Mouse (Mus musculus) left cerebral cortex, adult 18-20 months (tissue): Measurements from ENCODE around the gene Fcgr1. TPM values are rescaled to one million over a fixed set of nuclear protein-coding genes. Genes with fewer than 3 reads are reported as not detected.
"Not testable (repeated sequence)": the region's sequence is repeated elsewhere in the genome, so short reads cannot be mapped to it uniquely, and the experiment has no call there.

Experiments used
- DNase-seq, 2 experiments: peaks; one replicate each; pipeline ENCODE4 v3.0.0; 2021 to 2022; ENCODE audit warnings: low spot score in 2 of 2, mixed read lengths in 1 of 2
- total RNA-seq, 2 experiments: library from RNA; stranded (reverse); gene quantifications; 2 replicates each; pipeline ENCODE4 v1.2.3; 2021

The Fcgr1 gene
- total RNA-seq, 2 experiments from 2014 or later, result 2.6 to 2.8 TPM

DNA sequence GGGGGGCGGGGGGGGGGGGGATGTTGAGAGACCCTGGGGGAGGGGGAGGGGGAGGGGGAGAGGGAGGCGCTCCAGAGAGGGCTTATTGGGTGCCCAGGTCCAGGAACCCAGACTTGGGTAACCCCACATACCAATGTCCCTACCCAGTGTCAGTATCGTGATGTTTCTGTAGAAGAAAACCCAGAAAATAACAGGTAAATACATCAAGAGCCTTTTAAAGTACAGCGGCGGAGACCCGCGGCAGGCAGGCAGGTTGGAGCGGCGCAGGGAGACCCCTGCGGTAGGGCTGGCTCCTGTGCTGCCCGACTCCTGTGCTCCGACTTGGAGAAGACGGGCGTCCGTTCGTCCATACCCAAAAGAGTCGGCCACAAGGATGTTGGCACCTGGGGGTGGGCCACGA lies 33.9 kb upstream of the Fcgr1 start:
- DNase-seq, result no peak

DNA sequence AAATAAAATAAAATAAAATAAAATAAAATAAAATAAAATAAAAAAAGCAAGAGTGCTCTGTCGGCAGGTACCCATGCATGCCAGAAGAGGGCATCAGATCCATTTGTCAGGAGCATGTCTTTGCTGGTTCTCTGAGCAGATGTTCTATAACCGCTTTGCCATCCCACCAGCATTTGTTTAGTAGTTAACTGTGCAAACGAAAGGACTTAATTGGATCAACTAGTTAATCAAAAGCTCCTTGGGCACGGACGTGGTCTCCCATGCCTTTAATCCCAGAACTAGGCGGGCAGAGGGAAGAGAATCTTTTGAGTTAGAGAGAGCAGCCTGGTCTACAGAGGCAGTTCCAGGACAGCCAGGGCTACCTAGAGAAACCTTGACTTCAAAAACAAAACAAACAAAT lies 33.4 kb upstream of the Fcgr1 start:
- no peak for DNase-seq

DNA sequence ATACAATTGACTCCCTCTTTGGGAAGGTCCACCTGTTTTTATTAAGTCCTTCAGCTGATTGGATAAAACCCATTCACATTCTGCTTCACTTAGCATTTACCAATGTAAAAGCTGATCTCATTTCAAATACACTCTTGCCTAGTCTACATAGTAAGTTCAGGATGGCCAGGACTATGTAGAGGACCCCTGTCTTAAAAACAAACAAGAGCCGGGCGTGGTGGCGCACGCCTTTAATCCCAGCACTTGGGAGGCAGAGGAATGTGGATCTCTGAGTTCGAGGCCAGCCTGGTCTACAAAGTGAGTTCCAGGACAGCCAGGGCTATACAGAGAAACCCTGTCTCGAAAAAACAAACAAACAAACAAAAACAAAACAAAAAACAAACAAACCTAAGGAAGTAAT lies 30.0 kb upstream of the Fcgr1 start:
- not testable (repeated sequence) for DNase-seq

DNA sequence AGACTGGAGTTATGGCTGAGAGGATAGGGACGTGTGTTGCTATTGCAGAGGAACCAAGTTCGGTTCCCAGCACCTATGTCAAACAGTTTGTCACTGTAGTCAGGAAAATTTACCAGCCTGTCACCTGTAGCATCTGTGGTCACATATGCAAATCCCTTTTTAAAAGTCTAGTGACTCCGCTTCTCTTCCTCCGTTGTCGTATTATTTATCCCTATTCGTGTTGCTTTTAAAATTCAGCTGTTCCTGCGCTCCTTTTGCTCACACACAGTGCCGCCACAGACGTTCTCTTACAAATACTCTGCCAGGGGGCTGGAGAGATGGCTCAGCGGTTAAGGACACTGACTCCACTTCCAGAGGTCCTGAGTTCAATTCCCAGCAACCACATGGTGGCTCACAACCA lies 28.8 kb upstream of the Fcgr1 start:
- DNase-seq, result no peak

DNA sequence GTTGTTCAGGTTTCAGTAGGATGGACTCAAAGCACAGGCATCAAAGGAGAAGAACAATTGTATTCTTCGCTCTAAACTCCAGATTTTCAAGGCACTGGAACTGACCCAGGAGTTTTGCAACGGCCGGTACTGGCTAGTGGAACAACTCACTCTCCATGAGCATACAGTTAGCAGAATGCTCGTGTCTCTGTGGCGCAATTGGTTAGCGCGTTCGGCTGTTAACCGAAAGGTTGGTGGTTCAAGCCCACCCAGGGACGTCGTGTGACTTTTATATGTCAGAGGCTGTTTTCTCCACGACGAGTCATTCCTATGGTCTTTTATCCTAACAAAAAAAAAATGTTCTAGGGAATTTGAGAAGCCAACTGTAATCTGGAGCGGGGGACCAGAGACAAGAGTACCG lies 28.1 kb upstream of the Fcgr1 start:
- DNase-seq, result no peak

DNA sequence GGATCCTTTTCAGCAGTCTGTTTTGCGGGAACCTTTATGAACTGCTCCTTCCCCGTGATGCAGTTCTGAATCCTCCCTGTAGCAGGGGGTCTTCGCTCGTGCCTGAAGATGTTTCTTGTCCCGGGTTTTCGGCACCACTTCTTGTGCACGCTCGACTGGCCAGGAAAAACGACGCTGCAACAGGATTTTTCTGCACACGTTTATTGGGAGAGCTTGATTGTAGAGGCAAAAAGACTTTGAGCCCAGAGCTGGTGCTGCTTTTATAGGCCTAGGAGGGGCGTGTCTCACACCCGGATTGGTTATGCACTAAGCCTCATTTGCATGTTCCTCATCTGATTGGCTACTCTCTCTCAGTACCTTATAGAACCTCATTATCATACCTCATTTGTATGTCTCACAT lies 26.2 kb upstream of the Fcgr1 start:
- DNase-seq, result not testable (repeated sequence)

DNA sequence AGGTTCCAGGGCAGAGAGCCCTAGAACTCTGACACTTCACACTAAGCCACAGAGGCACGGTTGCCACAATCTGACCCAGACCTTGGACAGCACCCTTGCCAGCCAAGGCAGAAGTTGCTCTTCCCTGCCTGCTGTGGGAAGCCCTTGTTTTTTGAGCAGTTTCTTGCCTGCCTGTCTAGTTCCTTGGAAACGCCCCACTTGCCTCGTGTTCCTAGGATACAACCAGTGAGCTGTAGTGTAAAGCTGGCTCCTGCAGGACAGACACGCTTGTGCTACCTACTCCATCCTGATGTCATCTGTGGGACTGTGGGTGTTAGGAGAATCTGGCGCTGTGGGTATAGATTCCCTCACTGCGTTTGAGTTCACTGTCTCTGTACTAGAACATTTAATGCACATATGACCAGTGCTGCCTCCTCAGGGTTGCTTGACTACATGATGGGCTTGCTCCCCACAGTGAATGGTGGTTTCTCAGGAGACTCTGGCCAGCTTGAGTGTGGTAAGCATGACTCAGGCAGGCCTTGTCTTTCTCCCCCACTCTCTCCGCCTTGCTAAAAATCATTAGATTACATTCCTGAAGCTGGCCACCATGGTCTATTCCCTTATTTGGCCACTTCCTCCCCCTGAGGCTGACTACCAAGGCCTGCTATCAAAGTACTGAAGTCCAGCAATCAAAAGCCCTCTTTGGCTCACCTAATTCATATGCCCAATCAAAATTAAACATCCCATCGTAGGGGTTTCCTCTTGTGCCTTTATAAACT lies 18.8 kb upstream of the Fcgr1 start:
- DNase-seq, result no peak

DNA sequence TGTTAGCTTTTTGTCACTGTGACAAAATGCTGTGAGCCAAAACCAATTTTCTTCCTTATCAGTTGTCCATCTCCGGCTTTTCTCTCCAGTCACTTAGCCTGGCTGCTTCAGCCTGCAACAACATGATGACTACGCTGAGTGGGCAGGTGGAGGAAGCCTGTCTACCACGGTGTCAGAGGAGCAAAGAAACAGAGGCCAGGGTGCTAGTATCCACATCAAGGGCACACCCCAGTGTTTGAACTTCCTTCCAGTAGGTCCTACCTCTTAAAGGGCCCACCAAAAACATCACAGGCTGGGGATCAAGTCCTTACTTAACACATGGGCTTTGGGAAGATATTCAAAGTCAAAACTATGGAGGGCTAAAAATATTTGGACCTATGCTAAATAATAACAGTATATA lies 15.7 kb upstream of the Fcgr1 start:
- DNase-seq, result no peak

GRCm38 (mm10) chr3:96306506-96306905 lies 12.7 kb upstream of the Fcgr1 start:
- DNase-seq, result no peak

GRCm38 (mm10) chr3:96302076-96302475 lies 8.3 kb upstream of the Fcgr1 start:
- no peak for DNase-seq

- no peak for DNase-seq
These were observed 7.1 kb upstream of the Fcgr1 start for GRCm38 (mm10) chr3:96300706-96301529.

GRCm38 (mm10) chr3:96299562-96299961 lies 5.8 kb upstream of the Fcgr1 start:
- DNase-seq, result no peak

DNA sequence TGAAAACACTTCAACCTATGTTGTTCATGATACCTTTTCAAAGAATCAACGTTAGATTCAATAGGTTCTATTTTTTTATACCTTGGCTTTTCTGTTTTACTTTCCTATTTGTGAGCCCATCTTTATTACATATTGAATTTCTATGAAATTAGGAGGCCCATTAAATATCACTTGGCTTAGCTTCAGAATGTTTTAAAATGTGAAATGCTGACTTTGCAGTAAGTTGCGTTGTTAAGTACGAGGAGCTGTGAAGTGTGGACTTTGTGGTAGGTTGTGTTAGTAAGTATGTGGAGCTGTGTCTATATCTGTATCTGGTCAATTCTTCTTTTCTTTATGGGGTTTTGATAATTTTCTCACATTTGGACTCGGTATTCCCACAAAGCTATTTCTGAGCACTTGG lies 4.6 kb upstream of the Fcgr1 start:
- DNase-seq, result no peak

DNA sequence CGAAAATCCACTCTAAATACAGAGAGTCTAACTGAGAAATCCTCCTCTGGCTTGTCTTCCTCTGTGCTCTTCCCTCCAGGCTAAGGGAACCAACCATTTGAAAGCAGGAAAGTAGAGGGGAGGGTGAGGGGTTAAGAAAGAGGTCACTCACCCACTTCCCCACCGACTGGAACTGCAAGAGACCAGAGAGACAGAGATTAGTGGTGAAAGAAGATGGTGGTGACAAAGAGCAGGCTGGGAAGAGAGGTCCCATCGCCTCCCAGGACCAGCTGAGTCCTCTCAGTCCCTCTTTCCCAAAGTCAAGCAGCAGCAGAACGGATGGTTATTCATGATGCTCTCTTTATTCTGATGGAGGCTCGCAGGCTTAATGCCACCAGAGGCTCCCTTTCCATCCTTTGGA lies 401 bp downstream of the Fcgr1 start:
- DNase-seq, result no peak

- no peak for DNase-seq
These were observed 1.1 kb downstream of the Fcgr1 start for GRCm38 (mm10) chr3:96292641-96293040.

GRCm38 (mm10) chr3:96290727-96291126 lies 3.0 kb downstream of the Fcgr1 start:
- not testable (repeated sequence) for DNase-seq

DNA sequence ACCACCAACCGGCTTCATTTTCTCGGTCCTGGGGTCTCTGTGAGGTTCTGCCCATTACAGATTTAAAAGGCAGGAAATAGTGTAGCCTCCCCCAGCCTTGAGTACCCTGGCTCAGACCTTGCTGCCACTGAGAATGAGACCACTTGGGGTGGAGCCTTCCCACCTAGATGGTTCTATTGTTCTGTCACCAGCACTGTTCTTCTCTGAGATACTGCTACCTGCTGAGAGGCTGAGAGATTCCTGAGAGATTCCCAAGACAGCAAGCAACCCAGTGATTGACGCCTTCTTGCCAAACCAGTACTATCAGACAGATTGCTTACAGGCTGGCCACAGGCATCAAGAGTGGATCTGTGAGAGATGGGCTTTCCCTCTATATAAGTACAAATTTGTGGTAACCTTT lies 4.6 kb downstream of the Fcgr1 start:
- no peak for DNase-seq

DNA sequence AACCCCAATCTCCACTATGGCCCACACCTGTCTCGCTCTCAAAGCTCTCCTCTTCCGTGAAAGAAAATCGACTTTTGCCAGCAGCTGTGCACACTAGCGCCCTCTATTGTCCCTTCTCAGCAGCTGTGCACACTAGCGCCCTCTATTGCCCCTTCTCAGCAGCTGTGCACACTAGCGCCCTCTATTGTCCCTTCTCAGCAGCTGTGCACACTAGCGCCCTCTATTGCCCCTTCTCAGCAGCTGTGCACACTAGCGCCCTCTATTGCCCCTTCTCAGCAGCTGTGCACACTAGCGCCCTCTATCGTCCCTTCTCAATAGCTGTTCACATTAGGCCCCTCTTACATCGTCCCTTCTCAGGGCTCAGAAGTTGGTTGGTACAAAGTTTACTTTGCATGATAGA lies 6.4 kb downstream of the Fcgr1 start:
- DNase-seq, result not testable (repeated sequence)

DNA sequence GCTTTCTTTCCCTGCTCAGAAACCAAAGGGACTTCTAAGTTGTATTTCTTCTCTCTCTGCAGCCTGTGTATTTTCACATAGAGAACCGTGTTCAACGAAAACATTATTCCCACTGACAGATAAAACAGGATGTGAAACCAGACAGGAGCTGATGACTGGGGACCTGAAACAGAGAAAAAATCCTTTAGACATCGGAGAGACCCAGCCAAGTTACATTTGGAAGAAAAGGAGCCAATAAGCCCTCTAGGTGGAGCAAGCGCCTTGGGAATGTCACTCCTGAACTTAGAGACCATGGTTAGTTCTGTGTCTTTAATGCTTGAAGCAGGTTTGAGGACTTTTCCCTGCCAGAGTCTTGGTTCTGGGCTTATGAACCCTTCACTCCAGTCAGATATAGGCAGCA lies 9.3 kb downstream of the Fcgr1 start:
- DNase-seq, result peak in 1 of 2 experiments; percentile 35

DNA sequence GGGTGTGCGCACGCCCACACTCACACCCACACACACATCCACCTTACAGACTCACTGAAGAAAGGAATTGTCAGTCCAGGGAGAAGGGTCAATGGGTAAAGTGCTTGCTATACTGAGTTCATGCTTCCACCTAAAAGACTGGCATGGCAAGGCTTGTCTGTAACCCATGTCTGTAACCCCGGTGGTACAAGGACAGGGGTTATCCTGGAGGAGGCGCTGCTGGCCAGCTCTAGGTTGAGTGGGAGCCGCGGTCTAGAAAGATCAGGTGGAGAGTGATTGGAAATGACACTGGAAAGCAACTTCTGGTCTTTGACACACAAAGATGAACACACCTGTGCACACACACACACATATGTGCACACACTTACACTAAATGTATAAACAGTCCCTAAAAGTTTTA lies 13.1 kb downstream of the Fcgr1 start:
- DNase-seq, result no peak

DNA sequence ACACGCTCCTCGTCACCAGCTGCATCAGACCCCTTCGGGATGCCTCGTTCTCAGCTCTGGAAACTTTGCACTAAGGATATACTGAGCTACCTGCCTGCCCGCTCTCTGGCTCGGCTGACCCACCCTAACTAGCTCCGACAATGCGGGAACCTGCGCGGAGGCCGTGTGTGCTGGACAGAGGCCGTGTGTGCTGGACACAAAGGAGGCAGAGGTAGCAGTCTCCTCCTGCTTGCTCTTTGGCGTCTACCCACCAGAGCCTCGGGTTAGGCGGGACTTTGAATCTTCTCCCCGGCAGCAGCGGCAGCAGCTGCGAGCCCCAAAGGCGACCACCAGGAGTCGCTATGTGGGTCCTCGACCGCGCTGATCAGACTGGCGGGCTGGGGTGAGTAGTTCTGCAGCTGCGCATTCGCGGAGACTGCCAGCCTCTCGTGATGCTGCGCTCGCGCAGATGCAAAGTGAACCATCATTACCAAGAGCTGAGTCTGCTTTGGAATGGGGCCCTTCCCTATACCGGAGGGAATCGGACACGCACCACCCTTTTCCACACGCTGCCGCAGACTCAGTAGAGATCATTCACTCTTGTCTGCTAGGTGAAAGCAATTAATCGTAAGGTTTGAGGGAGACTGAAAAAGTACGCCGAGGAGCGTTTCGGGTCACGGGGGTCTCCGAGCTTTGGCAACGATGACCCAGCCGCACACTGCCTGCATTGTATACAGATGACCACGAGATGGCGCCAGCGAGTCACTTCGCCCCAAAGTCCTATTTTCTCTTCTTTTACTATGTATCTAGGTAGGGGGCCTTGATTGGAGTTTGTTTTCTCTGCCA lies 15.8 kb downstream of the Fcgr1 start:
- DNase-seq, result peak; percentile 90 to 93

DNA sequence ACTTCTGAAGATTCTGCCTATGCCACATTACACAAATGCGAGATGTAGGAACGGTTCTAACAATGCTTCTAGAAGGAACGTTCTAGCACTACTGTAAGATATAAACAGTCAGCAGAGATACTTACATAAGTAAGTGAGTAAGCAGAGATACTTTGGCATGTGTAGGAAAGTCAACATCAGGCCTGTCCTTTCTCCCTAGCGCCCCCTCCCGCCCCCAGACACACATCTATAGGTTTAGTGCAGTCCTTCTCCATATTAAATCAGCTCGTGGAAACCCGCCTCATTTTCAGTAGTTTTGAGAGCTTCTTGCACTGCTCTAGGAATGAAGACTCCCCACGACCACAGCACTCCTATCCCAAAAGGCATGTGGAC lies 16.4 kb downstream of the Fcgr1 start:
- DNase-seq, result peak; percentile 47 to 60
